In genomic region chr9:4631910-4632309, GRCm38 (mm10) we compare ENCODE assay signal across 21 mouse cellular contexts.
DNase-seq lines count a peak whose midpoint lies in the region; ATAC-seq lines count a peak whose summit lies in the region.
"Had no signal": no experiment of that assay in that cellular context is flagged by ENCODE, and none has a peak within 500 bp of the region (broad histone marks: within the 10 kb centered on the region; RNA-seq: fewer than 3 reads in every experiment).

No protein-coding gene starts in this region.

- ATAC-seq in frontal cortex, adult (ENCODE audit: low TSS enrichment), result peak; percentile 90
- ATAC-seq: activated CD4-positive, CD25-positive, alpha-beta regulatory T cell, adult 4 months; CD4-positive, CD25-positive, alpha-beta regulatory T cell, adult 4 months; forebrain, embryonic 14.5 days; forebrain, embryonic 16.5 days; Patski had no signal

- DNase-seq in frontal cortex, postnatal 36 days (ENCODE audit: low spot score in 2 of 2), result no peak
- DNase-seq in right cerebral cortex, adult 18-20 months, result peak; percentile 7
- DNase-seq in right cerebral cortex, postnatal 14 days, result no peak
- no peak for DNase-seq in urinary bladder, postnatal 4 days (ENCODE audit: low spot score in 2 of 2)
- DNase-seq: adrenal gland, adult 8-10 months; adrenal gland, postnatal 14 days; adrenal gland, postnatal 36 days; B cell, adult 2 months; cerebellum, adult 11 months; cerebellum, adult 18-20 months; cerebellum, adult 8-10 months; cerebellum, adult 9-11 months; cerebellum, postnatal 14 days; cerebellum, postnatal 36 days; embryo, embryonic 11 days had no signal
